Comparison of ENCODE assay signal across 8 mouse cellular contexts in the genomic region with DNA sequence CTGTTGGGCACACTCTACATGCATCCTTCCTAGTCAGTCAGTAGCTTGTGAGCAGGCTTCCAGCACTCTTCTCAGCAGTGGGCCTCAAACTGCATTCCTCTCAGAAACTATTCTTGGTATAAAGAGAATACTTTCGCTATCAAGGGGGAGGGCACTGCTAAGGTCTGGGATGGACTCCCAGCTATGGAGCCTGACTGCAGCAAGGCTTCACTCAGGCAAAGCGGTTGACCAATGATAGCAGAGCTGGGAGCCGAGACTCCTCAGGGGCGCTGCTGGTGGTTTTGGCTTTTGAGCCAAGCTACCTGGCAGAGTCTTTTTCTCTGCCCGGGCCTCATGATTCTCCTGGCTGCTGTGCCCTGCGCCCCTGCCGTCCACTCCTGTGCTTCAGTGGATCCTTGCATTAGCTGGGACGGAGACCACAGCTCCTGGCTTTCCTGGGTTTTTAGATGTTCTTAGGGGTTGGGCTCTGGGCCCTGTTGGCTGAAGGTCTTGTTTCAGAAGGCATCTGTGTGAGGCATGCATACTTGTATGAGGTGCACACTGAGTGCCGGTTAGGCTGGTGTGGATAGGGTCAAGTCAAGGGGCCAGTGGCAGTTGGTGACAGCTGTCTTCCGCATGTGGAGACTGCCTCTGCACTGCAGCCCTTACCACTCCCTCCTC. TPM values are rescaled to one million over a fixed set of nuclear protein-coding genes. Genes with fewer than 3 reads are reported as not detected.
DNase-seq lines count a peak whose midpoint lies in the region; ATAC-seq and TF ChIP-seq lines count a peak whose summit lies in the region.

No protein-coding gene starts in this region.

- peak; percentile 52; the same call in 1 of the 2 replicates for TF ChIP-seq POLR2A in heart, adult 2 months (IDR thresholded peaks at IDR 0.05; ENCODE audit: insufficient read depth, low read depth, low read length)

- peaks cover 47% of the 10 kb centered on the region for H3K4me1 ChIP-seq in heart, adult 2 months (ENCODE audit: control insufficient read depth, insufficient read depth, low read length)
- H3K4me1 ChIP-seq in intestine, postnatal 0 days (replicated peaks; ENCODE audit: control insufficient read depth, insufficient read depth, low read length): 0 out of 2 replicates have a peak, but pooled peaks cover 14% of the 10 kb centered on the region
- peaks cover 73% of the 10 kb centered on the region for H3K4me1 ChIP-seq in lung, embryonic 14.5 days (ENCODE audit: insufficient read depth)
- H3K4me1 ChIP-seq in stomach, embryonic 16.5 days (ENCODE audit: control insufficient read depth, insufficient read depth, low read length): peaks cover 72% of the 10 kb centered on the region

- intact Hi-C loops in left cerebral cortex, adult 2 months (cut with DNase I): no loop called here
- intact Hi-C loops in heart, adult 2 months (cut with DNase I): loop anchor here (2.0 kb wide), 1 partner anchor 27 kb away; no protein-coding TSS in a partner anchor

- H3K79me2 ChIP-seq in heart, adult 2 months (replicated peaks; ENCODE audit: control insufficient read depth, insufficient read depth, low read length): peaks cover 8% of the 10 kb centered on the region

- peak overlapping the region; percentile 40 for H3K4me2 ChIP-seq in intestine, postnatal 0 days (replicated peaks; ENCODE audit: low read depth)
- H3K4me2 ChIP-seq in lung, embryonic 14.5 days: peak overlapping the region; percentile 57
- H3K4me2 ChIP-seq in stomach, embryonic 16.5 days (ENCODE audit: low read depth, low read length): peak overlapping the region; percentile 38

- peak overlapping the region; percentile 2; the same call in 1 of the 2 replicates for H3K27ac ChIP-seq in left cerebral cortex, adult 2 months
- H3K27ac ChIP-seq in heart, adult 2 months: peak overlapping the region; percentile 89
- H3K27ac ChIP-seq in intestine, postnatal 0 days (ENCODE audit: low read depth, low read length): peak overlapping the region; percentile 63
- peak overlapping the region; percentile 99 for H3K27ac ChIP-seq in lung, embryonic 14.5 days (ENCODE audit: low read depth)
- H3K27ac ChIP-seq in stomach, embryonic 16.5 days (ENCODE audit: low read length): peak overlapping the region; percentile 94

- no peaks in the 10 kb centered on the region for H3K9me3 ChIP-seq in intestine, postnatal 0 days (ENCODE audit: control insufficient read depth)
- H3K9me3 ChIP-seq in lung, embryonic 14.5 days (ENCODE audit: low read depth, low read length): no peaks in the 10 kb centered on the region
- H3K9me3 ChIP-seq in stomach, embryonic 16.5 days (replicated peaks; ENCODE audit: control insufficient read depth, low read length): no peaks in the 10 kb centered on the region

- ATAC-seq in intestine, postnatal 0 days: peak; percentile 64
- peak; percentile 92 for ATAC-seq in lung, embryonic 14.5 days (ENCODE audit: insufficient read depth)
- ATAC-seq in stomach, embryonic 16.5 days (ENCODE audit: insufficient read depth, low FRiP score): peak; percentile 88
- no peak for ATAC-seq in erythroid progenitor cell, adult 5-6 weeks (replicated peaks; ENCODE audit: low FRiP score, poor library complexity, severe bottlenecking)

- peak; percentile 47; the same call in 1 of the 2 replicates for TF ChIP-seq EP300 in heart, adult 2 months (IDR thresholded peaks at IDR 0.05; ENCODE audit: insufficient read depth, low read depth, low read length)

- no peak overlapping the region for H3K4me3 ChIP-seq in left cerebral cortex, adult 2 months
- peak overlapping the region; percentile 27 for H3K4me3 ChIP-seq in heart, adult 2 months
- H3K4me3 ChIP-seq in intestine, postnatal 0 days (ENCODE audit: low read depth, low read length): no peak overlapping the region
- peak overlapping the region; percentile 10; the same call in 1 of the 2 replicates for H3K4me3 ChIP-seq in lung, embryonic 14.5 days (ENCODE audit: low read depth, low read length)
- no peak overlapping the region; the same call in 1 of the 2 replicates for H3K4me3 ChIP-seq in stomach, embryonic 16.5 days (replicated peaks; ENCODE audit: low read length)

- peaks cover 14% of the 10 kb centered on the region for H3K36me3 ChIP-seq in heart, adult 2 months (ENCODE audit: control insufficient read depth, insufficient read depth, low read length)
- H3K36me3 ChIP-seq in intestine, postnatal 0 days (ENCODE audit: control insufficient read depth, insufficient read depth): no peaks in the 10 kb centered on the region
- H3K36me3 ChIP-seq in lung, embryonic 14.5 days (ENCODE audit: insufficient read depth): no peaks in the 10 kb centered on the region; the same call in 1 of the 2 replicates
- H3K36me3 ChIP-seq in stomach, embryonic 16.5 days (ENCODE audit: control insufficient read depth, insufficient read depth, low read length): no peaks in the 10 kb centered on the region

- 36% methylated on average over 10 of the region's 10 CpGs for WGBS in heart, adult 2 months
- 22% methylated on average over 10 of the region's 10 CpGs for WGBS in intestine, postnatal 0 days
- 13% methylated on average over 10 of the region's 10 CpGs for WGBS in lung, embryonic 14.5 days
- 25% methylated on average over 10 of the region's 10 CpGs for WGBS in stomach, embryonic 16.5 days

- TF ChIP-seq CTCF in left cerebral cortex, adult 2 months (IDR thresholded peaks at IDR 0.05): no peak
- 0 out of 2 replicates have a peak, but pooled peaks have one; percentile 13 for TF ChIP-seq CTCF in heart, adult 2 months (IDR thresholded peaks at IDR 0.05)
- TF ChIP-seq CTCF in intestine, postnatal 0 days (IDR thresholded peaks at IDR 0.05; ENCODE audit: low read depth): no peak
- TF ChIP-seq CTCF in lung, embryonic 14.5 days (IDR thresholded peaks at IDR 0.05; ENCODE audit: low read depth): no peak

- H3K9ac ChIP-seq in heart, adult 2 months (ENCODE audit: low read depth, low read length): no peak overlapping the region
- no peak overlapping the region for H3K9ac ChIP-seq in intestine, postnatal 0 days (ENCODE audit: low read depth, low read length)
- H3K9ac ChIP-seq in lung, embryonic 14.5 days: peak overlapping the region; percentile 51
- H3K9ac ChIP-seq in stomach, embryonic 16.5 days (ENCODE audit: low read length): peak overlapping the region; percentile 59; the same call in 1 of the 2 replicates

- DNase-seq in left cerebral cortex, adult 2 months (ENCODE audit: extremely low spot score in 1 of 2, low spot score in 2 of 2): no peak
- no peak for DNase-seq in left cerebral cortex, adult 11 months (ENCODE audit: low spot score)
- peak; percentile 79 to 86 for DNase-seq in heart, adult 2 months
- peak; percentile 91 for DNase-seq in lung, embryonic 14.5 days
- no peak for DNase-seq in frontal cortex, postnatal 36 days (ENCODE audit: low spot score in 2 of 2)

- no peaks in the 10 kb centered on the region for H3K27me3 ChIP-seq in heart, adult 2 months (ENCODE audit: control insufficient read depth, insufficient read depth, low read length)
- no peaks in the 10 kb centered on the region for H3K27me3 ChIP-seq in intestine, postnatal 0 days (replicated peaks; ENCODE audit: control insufficient read depth, insufficient read depth, low read length)
- H3K27me3 ChIP-seq in lung, embryonic 14.5 days (ENCODE audit: insufficient read depth, low read length): no peaks in the 10 kb centered on the region
- H3K27me3 ChIP-seq in stomach, embryonic 16.5 days (ENCODE audit: control insufficient read depth, insufficient read depth, low read length): no peaks in the 10 kb centered on the region

RNA-seq across cellular contexts. Expression of gene Afap1, which starts 28.6 kb away (rescaled TPM):
- total RNA-seq in left cerebral cortex, adult 2 months (2021): 10 to 100 TPM; 28.8 to 31.5 TPM
- total RNA-seq in heart, adult 2 months (2021): 10 to 100 TPM; 18.7 to 20.6 TPM
- polyA plus RNA-seq in heart, adult 2 months (2012; rRNA removed): 11.5 and 13.6 TPM in 2 replicates
- polyA plus RNA-seq in intestine, postnatal 0 days (2015; fragmentation: Nextera tagmentation; extraction: Ambion mirVana): 7.9 and 8.1 TPM in 2 replicates
- polyA plus RNA-seq in lung, embryonic 14.5 days (2014; fragmentation: Nextera tagmentation; extraction: Ambion mirVana): 19.4 and 19.7 TPM in 2 replicates
- polyA plus RNA-seq in stomach, embryonic 16.5 days (2015; fragmentation: Nextera tagmentation; extraction: Ambion mirVana): 19.2 and 20.4 TPM in 2 replicates
- total RNA-seq in erythroid progenitor cell, adult 5-6 weeks (2015; ENCODE audit: low replicate concordance): 1.3 and 2.9 TPM in 2 replicates
- 0.90 and 1.9 TPM in 2 replicates for total RNA-seq in erythroid progenitor cell, adult 5-6 weeks (2017; ENCODE audit: low replicate concordance)

Comparison
In these comparisons a context has a peak if more than half of its experiments do, and no peak if none do; other contexts are left out.
1. DNase-seq: peak in heart, adult 2 months (2 of 2) and lung, embryonic 14.5 days (single experiment); none in left cerebral cortex, adult 2 months (0 of 2), left cerebral cortex, adult 11 months (single experiment) and frontal cortex, postnatal 36 days (0 of 2).
2. H3K27ac ChIP-seq: peak in every context shown above with its lines; median percentile 99 in lung, embryonic 14.5 days; 94 in stomach, embryonic 16.5 days; 89 in heart, adult 2 months; 63 in intestine, postnatal 0 days; 2 in left cerebral cortex, adult 2 months.
3. H3K4me3 ChIP-seq: peak in heart, adult 2 months (single experiment) and lung, embryonic 14.5 days (single experiment); none in left cerebral cortex, adult 2 months (single experiment), intestine, postnatal 0 days (single experiment) and stomach, embryonic 16.5 days (single experiment).
4. H3K9ac ChIP-seq: peak in lung, embryonic 14.5 days (single experiment) and stomach, embryonic 16.5 days (single experiment); none in heart, adult 2 months (single experiment) and intestine, postnatal 0 days (single experiment).
5. Peak in every context shown above with its lines, with median percentiles within 50 percentile points of each other: H3K4me2 ChIP-seq.